Mouse (Mus musculus) C2C12 (cell line): ENCODE data around the gene Zfp523.

Experiments
- CEBPB ChIP-seq: IDR thresholded peaks from one replicate; pipeline ENCODE4 v1.6.1; 2011; ENCODE audit warnings: low read depth, mild to moderate bottlenecking, control low read depth, moderate library complexity
- CTCF ChIP-seq: IDR thresholded peaks from one replicate; pipeline ENCODE4 v1.5.1; 2011; ENCODE audit not compliant: control insufficient read depth, insufficient read depth, insufficient read length
- MAX ChIP-seq: IDR thresholded peaks from one replicate; pipeline ENCODE4 v1.6.1; 2011; ENCODE audit warnings: mild to moderate bottlenecking, control low read depth
- MYOD1 ChIP-seq: IDR thresholded peaks from one replicate; pipeline ENCODE4 v1.6.1; 2011; ENCODE audit warnings: low read depth; ENCODE audit not compliant: control insufficient read depth, insufficient read length
- USF1 ChIP-seq: IDR thresholded peaks from one replicate; pipeline ENCODE4 v1.6.1; 2011; ENCODE audit warnings: low read depth, mild to moderate bottlenecking, control low read depth, moderate library complexity

- TF ChIP-seq CTCF (no peak), MYOD1 (no peak), MAX (no peak), CEBPB (no peak), USF1 (no peak)
Observed at GRCm38 (mm10) chr17:28240846-28241245, 63.9 kb downstream of the Zfp523 start.
